Mouse (Mus musculus): ENCODE data around the gene Bhlhe40.
A peak's percentile ranks its signal among the peaks of the same experiment; 100 is the strongest.

Bhlhe40 gene

DNA sequence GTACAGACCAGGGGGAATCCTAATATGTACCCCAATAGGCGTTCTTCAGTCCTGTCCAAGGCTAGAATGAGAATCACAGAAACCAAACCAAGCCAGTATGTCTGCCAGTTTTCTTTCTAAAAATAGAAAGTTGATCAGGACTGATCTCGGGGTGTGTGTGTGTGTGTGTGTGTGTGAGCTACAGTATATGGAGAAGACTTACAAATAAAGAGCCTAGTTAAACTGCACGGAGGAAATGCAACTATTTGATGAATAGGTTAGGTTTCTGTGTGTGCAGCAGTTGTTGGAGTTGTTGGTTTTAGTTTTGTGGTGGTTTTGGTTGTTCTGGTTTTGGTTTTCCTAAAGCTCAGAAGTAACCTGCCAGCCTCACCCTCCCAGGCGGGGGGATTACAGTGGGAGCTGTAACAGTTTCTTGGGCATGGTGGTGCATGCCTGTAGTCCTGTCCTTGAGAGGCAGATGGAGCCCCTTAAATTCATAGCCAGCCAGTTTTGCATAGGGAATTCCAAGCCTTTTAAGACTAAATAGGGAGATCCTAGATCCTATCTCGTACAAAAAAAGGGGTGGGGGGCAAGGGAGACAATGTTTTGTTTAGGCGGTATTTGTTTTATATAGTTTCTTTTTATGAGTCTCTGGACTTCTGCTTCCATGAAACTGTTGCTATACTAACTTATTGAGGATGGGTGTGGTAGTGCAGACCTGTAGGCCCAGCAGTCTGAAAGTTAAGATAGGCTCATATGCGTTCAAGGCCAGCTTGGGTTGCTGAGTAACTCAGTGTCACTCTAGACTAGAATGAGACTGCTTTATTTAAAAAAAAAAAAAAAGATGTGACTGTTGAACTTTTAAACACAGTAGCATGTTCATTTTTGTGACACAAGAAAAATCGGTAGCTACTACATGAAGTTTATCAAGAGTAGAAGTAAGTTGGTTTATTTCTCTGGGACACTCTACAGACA lies 3.1 kb downstream of the Bhlhe40 start:
- no peak for DNase-seq

DNA sequence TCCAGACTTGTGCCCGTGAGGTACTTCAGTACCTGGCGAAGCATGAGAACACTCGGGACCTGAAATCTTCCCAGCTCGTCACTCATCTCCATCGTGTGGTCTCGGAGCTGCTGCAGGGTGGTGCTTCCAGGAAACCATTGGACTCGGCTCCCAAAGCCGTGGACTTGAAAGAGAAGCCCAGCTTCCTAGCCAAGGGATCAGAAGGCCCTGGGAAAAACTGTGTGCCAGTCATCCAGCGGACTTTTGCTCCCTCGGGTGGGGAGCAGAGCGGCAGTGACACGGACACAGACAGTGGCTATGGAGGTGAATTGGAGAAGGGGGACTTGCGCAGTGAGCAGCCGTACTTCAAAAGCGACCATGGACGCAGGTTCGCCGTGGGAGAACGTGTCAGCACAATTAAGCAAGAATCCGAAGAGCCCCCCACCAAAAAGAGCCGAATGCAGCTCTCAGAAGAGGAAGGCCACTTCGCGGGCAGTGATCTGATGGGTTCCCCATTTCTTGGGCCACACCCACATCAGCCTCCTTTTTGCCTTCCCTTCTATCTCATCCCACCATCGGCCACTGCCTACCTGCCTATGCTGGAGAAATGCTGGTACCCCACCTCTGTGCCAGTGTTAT lies 4.2 kb downstream of the Bhlhe40 start:
- peak in 1 of 2 experiments; percentile 37 for DNase-seq

DNA sequence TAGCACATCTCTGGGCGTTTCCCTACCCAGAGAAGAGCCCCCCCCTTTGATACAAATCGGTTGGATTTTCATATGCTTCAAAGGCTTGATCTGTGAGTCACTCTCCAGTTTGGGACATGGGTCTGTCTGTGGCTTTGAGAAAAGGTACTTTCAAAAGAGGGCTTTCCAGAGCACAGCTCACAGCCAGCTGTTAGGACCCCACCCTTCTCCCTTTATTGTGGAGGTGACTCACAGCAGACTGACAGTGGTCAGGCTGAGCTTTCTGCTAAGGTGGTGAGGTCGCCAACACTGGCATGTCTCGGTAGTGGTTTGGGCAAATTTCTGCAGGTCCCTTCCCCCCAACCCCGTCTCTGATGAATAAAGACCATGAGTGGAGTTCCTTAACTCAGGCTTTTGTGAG lies 5.2 kb downstream of the Bhlhe40 start:
- DNase-seq: no peak

DNA sequence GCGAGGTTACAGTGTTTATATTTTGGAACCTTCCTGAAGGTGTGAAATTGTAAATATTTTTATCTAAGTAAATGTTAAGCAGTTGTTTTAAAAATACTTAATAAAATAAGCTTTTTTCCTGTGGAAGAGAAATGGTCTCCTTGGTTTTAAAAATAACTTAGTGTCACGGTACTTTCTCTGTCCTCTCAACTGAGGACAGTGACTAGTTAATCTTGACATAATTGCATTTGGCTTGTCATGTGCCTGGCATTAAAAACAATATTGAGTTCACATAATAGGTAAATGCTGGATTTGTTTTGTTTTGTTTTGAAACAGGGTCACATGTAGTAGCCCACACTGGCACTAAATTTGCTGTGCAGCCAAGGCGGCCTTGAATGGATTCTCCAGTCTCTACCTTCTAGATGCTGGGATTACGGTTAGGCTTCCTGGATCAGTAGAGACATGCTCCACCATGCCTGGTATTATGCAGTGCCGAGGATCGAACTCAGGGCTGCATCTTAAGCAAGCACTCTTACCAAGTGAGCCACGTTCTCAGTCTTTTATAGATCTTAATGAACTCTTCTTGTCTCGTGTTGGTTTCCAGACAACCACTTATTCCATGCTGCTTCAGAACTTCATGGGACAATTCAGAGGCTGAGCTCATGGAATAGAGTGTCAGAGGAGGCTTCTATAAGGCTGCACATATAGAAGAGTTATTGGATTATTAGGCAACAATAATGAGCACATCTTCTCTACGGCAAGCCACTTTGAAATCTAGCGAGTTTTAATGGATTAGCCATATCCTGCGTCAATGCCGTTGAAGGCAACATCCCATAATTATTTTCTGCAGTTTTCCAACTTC lies 6.4 kb downstream of the Bhlhe40 start:
- DNase-seq: no peak

DNA sequence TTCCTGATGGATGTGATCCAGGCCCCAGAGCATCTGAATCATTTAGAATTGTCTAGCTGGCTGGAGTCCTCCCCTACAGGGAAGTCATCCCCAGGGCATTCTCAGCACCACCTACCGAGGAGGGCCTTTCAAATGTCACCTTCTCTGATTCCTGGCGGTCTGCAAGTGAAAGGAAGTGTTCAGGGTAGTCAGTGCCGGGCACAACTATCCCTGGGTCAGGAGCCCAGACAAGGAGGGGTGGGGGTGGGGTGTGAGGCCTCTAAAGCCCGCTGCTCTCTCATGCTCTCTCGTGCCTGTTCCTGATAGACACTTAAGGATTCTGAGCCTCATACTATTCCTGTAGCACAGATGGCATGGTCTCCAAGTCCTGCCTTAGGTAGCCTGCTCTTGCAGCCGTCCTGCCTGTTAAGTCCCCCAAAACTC lies 7.2 kb downstream of the Bhlhe40 start:
- DNase-seq: peak; percentile 52 to 72

DNA sequence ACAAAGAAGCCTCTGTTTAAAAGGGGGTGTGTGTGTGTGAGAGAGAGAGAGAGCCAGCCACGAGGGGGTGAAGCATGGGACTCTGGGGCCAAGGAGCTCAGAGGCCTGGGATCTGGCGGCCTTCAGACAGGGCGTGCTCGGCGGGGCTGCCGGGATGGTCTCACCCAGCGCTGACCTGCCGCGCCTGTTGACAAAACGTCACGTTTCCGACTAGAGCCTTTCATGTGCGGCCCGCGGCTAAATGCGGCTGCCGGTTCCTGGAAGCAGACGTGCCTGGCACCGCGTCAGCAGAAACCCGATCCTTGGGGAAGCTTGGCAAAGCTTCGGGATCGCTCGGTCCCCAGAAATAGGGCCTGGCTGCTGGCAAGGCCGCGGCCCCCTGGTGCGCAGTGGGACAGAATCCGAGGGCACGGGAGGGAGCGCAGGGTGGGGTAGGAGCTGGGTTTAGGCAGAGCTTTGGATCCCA lies 7.9 kb downstream of the Bhlhe40 start:
- DNase-seq: peak; percentile 91 to 94

DNA sequence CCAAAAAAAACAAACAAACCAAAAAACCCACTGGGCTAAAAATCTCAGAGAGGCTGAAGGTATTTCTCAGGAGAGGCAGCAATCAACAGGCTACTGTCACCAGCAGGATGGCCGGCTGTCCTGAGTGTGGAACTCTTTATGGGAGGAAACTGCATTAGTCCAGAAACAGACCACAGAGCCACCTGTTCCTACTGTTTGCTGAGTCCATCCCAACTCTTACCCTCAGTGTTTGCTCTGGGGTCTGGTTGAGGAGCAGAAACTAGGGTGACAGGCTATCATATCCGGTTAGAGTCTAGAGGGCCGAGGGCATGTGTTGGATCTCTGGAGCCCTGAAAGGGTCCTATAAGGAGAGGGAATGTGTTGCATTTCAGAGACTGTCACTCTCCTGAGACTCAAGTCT lies 9.8 kb downstream of the Bhlhe40 start:
- DNase-seq: no peak

DNA sequence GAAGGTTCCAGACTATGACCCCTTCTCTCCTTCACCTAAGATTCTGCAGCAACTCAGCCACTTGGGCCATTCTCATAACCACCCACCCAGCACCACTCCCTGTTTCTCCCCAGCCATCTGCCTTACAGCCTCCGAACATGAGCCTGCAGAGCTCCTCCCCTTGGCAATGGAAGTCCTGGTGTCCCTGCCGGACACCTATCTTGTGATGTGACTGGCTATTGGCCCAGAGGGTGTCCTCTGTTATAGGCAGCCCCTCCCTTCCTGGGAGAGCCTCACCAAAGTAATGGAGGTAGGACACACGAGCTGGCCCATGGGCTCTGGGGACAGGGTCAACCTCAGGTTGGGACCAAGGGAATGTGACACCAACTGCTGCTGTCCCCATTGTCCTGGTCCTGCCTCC lies 10.4 kb downstream of the Bhlhe40 start:
- DNase-seq: no peak

DNA sequence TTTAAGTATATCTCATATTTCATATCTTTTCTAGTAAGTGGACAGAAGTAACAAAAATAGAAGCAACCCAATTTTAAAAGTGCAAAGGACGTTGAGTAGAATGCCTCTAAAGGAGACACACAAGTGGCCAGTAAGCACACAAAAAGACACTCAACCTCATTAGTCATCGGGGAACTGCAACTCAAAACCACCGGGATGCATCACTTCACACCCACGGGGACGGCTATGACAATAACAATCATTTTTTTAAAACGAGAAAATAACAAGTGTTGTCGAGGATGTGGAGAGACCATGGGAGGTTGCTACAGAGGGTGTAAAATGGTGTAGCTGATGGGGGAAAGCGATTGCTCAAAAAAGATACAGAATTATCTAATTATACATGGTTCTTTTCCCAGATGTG lies 11.7 kb downstream of the Bhlhe40 start:
- no peak for DNase-seq

DNA sequence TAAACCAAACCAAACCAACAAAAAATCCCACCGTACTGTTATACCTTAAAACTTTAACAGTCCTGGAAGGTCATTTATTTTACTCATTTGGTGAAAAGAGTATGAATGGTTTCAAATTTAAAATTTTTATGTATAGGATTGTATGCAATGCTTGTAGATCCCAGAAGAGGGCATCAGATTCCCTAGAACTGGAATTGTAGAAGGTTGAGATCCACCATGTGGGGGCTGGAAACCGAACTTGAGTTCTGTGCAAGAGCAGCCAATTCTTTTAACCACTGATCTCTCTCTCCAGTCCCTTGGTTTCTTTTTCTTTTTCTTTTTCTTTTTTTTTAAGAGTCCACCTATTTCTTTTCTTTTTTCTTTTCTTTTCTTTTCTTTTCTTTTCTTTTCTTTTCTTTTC lies 13.8 kb downstream of the Bhlhe40 start:
- DNase-seq: no peak

DNA sequence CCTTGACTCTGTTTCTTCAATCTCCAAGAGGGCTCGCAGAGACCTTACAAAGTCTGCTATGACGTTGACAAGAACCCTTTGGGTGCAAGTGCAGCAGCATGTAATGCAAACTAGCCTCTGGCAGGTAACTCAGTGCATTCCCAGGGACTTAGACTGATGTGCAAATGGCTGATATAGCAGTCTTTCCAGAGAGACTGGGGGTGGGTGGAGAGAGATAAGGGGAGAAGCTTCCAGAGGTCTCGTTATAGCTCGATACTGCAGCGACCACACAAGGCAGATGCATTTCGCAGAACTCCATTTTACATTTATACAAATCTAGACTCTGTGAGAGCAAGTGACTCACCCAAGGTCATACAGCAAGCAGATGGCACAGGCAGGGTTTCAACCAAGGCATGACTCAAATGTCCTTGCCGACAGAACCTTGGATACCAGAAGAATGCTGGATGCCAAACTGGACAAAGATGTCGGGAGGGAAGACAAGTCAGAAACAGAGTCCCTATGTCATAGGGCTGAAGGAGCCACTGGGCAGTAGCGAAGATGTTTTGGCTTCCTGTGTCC lies 16.4 kb downstream of the Bhlhe40 start:
- no peak for DNase-seq

DNA sequence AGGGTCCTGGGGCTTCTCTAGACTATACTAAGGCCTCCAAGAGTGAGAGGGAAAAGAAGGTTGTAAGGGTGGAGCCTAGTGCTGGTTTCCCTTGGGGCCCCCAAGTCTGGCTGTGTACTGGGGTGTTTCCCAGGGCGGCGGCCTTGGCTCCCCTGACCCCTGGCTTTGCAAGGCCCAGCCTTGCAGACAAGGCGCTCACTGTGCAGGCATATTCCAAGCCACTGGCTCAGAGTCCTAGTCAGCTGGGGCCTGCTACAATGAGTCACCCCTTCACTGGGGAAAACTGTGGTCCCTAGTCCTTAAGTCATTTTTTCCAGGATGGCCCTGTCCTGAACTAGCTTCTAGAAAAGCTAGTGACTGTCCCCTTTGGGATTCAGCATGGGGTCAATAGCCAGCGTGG lies 17.3 kb downstream of the Bhlhe40 start:
- DNase-seq: no peak

DNA sequence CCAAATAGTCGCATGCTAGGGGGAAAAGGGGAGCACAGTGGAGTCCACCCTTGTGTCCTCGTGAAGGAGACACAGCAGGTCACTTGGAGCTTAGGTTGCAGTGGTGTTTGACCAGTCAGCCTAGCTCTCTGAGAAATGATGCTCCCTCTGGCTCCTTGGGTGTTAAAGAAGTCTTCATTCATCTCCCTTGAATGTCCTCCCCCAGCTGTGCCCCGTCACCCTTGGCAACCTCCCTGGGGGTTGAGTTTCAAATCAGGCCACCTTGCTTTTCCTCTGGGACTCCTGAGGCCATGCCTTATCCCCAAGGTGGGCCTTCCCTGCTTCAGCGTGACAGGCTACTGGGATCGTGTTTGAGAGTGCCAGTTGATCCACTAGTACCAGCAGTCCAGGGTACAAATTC lies 17.8 kb downstream of the Bhlhe40 start:
- DNase-seq: no peak

DNA sequence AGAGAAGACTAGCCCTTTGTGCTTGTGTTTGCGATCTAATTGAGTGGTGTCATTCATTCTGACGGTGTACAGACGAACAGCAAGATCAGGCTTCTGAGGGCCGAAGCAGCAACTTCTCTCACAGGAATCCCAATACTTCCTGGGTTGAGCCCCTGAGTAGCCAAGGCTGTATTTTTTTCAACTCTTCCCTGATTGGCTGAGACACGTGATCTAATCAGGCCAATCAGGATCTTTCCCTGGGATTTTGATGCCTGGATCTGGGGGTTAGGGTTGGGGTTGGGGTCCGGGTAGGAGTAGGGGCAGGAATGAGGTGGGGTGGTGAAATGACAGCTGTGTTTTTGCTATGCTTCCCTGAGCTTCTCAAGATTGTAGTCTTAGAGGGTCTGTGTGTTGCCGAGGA lies 20.1 kb downstream of the Bhlhe40 start:
- no peak for DNase-seq

DNA sequence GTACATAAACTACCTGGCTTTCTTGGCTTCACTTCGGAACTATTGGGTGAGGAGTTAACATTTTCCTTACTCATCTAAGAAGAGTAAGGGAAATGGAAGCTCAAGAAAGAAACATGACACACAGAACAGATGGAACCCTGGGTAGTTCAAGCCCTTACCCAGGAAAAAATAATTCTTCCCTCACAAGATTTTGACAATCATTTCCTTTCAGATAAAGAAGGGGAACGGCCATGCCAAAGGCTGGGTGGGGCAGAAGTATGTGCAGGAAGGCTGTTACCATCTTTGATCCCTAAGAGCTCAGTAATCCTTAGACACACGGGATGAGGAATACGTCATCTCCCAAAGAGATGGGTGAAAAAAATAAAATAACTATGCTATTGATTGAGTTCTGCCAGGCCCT lies 20.7 kb downstream of the Bhlhe40 start:
- no peak for DNase-seq

DNA sequence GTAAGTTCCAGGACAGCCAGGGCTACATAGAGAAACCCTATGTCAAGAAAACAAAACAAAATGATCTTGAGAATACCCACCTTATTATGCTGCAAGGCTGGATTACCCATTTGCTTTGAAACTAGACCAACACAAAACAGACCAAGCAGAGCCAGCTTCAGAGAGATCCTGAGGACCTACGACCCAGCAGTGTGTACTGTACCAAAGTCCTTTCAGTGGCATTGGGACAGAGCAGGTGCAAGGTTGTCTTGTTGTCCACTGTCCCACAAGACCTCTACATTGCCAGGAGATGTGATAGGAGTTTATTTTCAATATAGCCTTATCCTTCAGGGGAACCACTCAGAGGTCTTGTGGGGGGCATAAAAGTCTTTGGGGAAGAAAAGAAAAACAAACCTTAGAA lies 22.7 kb downstream of the Bhlhe40 start:
- DNase-seq: no peak

DNA sequence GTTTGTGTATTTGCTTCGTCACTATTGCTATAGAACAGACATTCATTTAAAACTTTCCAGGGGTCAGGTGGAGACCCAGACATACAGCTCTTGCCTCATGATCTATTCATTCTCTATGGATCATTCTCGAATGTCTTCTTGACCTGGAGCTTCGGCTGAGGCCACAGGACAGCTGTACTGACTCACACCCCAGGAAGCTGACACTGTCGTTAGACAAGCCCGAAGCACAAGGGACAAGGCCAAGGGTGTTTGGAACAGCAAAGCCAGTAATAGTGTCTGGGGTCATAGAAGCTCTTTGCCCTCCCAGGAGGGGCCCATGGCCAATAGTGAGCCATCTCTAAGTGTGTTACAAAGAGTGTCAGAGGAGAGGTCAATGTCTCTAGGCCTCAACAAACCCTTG lies 24.0 kb downstream of the Bhlhe40 start:
- DNase-seq: no peak

DNA sequence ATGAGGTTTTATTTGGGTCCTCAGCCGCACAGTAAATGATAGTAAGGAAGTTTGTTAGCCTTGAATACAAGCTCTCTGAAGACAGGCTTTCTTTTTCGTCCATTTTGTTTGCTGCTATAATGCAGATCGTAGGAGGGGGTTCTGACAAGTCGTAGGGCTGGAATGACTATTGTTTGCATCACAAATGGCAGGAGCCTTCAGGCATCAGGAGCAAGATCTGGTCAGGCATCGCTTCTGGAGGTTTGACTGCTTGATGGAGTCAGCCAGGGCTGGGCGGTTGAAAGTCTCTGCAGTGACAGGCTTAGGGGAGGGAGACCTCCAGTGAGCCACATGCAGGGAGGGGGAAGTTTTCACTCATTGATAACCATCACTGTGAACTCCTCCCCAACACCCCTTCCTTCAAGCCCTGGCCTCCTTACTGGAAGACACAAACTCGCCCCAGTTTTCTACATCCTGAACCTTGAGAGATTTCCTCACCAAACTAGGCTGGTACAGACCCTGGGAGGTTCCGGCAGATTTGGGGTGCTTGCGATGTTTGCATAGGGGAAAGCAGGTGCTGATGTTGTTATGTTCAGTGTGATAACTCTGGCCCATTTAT lies 25.4 kb downstream of the Bhlhe40 start:
- DNase-seq: no peak

DNA sequence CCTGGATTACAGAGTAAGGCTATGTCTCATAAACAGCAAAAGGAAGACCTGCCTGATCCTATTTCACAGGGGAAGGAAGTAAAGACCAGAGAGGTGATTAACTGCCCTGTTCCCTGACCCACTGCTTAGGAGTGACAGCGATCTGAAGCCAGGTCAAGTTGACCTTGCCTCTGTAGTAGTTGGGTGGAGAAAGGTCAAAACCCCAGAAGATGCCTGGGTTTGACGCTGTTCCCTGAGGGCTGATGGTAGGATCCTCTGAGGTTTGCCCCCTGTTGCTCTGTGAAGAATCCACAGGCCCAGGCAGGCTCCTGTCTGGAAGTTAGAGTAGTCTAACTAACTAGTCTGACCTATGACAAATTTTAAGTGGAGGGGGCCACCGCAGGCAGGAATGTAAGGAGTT lies 26.5 kb downstream of the Bhlhe40 start:
- DNase-seq: no peak

DNA sequence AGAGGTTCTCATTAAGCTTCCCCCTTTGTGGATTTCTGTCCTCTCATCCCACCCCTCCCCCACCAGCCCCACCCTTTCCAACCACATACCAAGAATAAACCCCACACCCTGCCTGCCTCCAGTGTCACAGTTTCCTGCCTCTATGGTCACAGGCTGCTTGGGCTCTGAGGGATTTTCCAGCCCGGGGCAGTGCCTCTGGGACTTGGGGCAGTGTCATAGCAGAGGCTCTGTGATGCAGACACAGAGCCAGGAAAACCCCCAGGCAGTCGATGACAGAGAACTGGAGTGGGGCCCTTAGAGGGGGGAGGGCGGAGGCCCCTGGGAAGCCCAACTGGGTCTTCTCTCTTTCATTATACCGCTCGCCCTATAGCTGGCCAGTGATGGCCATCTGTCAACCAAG lies 27.9 kb downstream of the Bhlhe40 start:
- DNase-seq: no peak

DNA sequence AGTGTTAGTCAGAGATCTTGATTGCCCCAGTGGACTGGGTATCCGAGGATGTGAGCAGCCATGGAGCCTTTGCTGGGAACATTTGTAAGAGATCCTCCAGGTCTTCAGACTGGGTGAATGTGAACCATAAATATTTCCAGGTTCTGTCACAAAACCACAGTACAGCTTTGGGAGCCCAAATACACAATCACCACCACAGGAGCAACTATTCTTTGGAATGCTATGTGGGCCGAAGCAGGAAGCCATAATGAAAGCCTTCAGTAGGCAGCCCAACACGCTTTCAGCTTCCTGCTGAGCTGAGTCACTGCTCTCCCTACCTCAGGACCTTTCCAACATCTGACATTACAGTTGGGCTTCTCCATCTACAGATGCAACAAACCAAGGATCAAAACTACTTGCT lies 32.6 kb downstream of the Bhlhe40 start:
- no peak for DNase-seq

DNA sequence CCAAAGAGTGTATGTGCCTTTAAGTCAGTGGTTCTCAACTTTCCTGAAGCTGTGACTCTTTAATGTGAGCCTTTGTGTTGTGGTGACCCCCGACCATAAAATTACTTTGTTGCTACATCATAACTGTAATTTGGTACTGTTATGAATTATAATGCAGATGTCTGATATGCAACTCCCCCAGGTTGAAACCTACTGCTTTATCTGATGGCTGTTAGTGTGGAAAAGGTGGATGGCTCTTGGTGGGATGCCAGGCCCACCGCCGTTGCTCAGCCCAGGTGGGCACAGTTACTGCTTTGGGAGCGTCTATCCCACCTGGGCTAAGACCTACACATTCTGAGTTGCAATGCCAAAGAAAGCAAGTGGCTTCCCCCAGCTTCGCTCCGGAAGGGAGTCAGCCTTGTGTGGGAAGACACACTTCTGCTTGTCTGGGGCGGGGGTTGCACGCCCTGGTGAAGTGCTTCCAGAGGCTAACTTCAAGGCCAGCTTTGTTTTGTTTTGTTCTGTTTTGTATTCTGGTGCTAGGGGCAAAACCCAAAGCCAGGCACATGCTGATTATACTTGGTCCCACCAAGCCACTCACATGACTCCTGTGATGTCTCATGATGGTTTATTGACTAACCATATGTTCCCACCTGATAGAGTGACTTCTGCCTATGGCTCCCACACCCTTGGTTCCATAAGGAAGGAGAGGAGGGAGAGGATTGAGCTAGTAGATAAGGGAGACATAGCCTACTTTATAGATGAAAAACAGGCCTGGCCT lies 34.7 kb downstream of the Bhlhe40 start:
- no peak for DNase-seq

All from kidney, adult 8-10 months (tissue).